Mouse (Mus musculus) R1 (cell line): ENCODE data around the gene P3h1.

Source experiments
- DNase-seq: peaks from one replicate; pipeline ENCODE4 v3.0.0-alpha.2; 2018; ENCODE audit warnings: low read depth, low spot score

The P3h1 gene

GRCm38 (mm10) chr4:119238661-119239060, 5.9 kb downstream of the P3h1 start:
- DNase-seq: peak; percentile 27

GRCm38 (mm10) chr4:119239181-119239682, 6.5 kb downstream of the P3h1 start:
- peak; percentile 93 for DNase-seq

GRCm38 (mm10) chr4:119241664-119242063, 8.9 kb downstream of the P3h1 start:
- DNase-seq: no peak

DNA sequence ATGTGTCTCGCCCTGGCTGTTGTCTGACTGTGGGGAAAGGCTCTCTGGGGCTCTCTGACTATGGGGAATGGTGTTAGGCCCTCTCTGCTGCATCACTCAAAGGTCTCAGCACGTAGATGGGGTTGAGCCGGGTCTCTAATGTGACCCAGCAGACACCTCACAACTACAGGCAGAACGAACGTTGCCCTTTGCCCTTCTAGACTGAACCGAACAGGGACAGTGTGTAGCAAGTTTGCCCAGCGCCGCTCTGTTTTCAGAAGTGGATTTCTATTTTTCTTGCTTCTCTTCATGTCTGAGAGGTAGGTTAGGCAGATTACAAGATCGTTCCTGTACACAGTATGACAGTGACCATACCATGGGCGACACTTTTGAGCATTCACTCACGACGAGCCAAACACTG, 9.9 kb downstream of the P3h1 start:
- DNase-seq: no peak

- DNase-seq: peak; percentile 44
Measured at GRCm38 (mm10) chr4:119244468-119245240, 11.9 kb downstream of the P3h1 start.

- DNase-seq: no peak
Measured at GRCm38 (mm10) chr4:119245556-119245955, 12.8 kb downstream of the P3h1 start.

GRCm38 (mm10) chr4:119245961-119246360, 13.2 kb downstream of the P3h1 start:
- no peak for DNase-seq

GRCm38 (mm10) chr4:119246688-119247225, 14.0 kb downstream of the P3h1 start:
- peak; percentile 32 for DNase-seq

DNA sequence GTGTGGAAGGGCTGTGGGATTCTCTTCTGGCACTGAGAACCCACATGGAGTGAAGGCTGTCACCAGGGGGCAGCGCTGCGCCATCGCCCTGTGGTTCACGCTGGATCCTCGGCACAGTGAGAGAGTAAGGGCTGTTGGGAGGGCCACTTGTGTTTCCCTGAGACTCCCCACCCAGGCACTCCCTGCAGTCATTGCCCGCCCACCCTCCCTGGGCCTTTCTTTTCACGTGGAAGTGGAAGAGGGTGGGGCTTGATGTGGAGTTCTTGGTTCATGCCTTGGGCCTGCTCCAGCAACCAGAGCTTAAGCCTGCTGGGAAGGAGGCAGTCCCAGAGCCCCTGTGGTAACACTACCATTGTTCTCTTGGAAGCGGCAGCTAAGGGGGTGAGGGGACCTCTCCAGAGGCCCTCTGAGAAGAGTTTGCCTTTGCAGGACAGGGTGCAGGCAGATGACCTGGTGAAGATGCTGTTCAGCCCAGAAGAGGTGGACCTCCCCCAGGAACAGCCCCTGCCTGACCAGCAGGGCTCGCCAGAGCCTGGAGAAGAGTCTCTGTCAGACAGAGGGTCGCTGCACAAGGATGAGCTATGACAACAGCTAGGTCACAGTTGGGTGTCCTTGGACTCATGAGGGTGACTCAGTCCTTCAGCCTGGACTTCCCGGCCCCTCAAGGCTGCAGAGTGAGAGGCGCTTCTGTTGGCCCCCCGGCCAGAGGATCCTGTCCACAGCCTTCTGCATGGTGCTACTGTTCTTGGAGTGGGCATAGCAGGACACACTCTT, 14.9 kb downstream of the P3h1 start:
- DNase-seq: peak; percentile 94

- no peak for DNase-seq
Measured at GRCm38 (mm10) chr4:119248407-119248965, 15.8 kb downstream of the P3h1 start.

GRCm38 (mm10) chr4:119252025-119252808, 19.5 kb downstream of the P3h1 start:
- DNase-seq: no peak

- no peak for DNase-seq
Measured at GRCm38 (mm10) chr4:119254012-119254618, 21.4 kb downstream of the P3h1 start.

DNA sequence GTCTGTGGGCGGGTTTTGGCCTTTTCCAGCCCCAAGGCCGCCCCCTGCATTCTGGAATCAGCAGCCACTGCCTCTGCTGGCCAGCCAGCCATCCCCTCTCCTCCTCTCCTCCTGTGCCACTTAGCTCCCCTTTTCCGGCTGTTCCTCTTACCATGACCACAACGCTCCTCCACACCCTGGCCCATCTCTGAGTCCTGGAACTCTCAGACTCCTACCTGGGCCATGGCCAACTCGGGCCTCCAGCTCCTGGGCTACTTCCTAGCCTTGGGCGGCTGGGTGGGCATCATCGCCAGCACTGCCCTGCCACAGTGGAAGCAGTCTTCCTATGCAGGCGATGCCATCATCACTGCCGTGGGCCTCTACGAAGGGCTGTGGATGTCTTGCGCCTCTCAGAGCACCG, 22.6 kb downstream of the P3h1 start, which contains the start of gene Cldn19:
Gene Cldn19 (plus strand): TSS at position 64 of the 400 bp plus-strand sequence.
- DNase-seq: no peak

DNA sequence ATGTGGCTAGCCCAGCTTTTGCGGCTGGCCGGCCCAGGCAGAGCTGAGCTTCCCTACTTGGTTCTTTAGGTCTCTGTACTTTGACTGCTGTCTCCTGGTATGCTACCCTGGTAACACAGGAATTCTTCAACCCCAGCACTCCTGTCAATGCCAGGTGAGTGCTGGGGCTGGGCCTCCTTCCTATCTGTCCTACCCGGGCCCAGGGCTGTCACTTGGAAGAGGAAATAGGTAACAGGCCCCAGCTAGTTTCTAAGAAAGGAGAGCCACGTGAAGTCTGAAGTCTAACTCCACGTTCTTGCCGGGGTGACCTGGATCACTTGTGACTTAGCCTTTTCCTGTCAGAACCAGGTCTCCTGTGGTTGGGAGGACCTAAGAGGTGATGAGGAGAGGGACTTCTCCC, 24.4 kb downstream of the P3h1 start:
- no peak for DNase-seq

DNA sequence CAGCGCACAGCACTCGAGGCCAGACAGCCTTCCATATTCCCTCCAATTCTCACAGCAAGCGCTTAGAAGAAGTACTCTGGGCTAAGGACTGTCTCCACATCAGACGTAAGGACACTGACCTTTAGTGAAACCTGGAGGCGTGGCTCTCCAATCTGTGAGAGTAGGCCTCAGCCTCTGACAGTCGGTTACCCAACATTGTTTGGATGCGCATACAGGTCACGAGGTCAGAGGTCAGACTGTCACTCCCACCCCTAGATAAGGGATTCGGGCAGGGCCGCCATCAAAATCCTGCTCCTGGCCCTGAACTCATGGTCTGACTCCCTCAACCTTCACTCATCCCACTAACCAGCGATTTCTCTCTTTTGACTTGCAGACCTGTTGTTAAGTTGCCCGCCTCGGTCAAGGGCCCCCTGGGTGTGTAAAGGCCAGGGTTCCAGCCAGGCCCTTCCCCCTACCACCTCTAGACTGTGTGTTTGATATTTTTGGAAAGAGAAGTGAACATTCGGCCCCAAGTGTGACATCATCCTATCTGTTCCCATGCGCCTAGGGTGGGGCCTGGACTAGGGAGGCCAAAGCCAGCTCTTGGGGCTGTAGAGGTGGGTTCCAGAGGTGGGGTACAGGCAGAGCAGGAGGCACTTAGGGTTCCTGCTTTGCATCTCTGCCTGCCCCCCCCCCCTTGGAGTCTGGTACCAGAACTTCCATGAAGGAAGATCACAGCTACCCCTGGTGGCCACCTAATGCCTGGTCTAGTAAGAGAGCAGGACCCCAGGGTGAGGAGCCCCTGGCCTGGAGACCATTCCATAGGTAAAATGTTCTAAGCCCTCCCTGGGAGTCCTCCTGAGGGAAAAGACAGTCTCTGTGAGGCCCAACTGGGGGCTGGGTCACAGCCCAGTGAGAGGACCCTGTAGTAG, 26.9 kb downstream of the P3h1 start:
- DNase-seq: peak; percentile 63

GRCm38 (mm10) chr4:119261087-119261713, 28.5 kb downstream of the P3h1 start:
- no peak for DNase-seq

- DNase-seq: no peak
Measured at GRCm38 (mm10) chr4:119262483-119262882, 29.8 kb downstream of the P3h1 start.

DNA sequence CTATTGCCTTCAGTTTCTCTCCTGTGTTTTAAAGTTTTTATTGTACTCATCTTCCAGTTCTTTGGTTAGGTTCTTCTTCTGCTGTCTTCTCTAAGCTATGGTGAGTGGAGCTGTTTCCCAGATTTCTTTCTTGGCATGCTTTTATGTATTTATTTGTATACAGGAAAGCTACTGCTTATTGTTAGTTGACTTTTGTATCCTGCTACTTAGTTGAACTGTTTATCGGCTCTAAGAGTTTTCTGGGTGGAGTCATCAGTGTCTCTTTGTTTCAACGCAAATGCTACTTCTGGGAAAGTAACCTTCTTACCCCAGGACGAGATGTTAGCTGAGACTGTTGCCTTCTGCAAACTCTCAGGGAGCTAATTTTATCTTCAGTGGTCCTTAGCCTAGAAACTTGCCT, 30.7 kb downstream of the P3h1 start:
- DNase-seq: no peak

DNA sequence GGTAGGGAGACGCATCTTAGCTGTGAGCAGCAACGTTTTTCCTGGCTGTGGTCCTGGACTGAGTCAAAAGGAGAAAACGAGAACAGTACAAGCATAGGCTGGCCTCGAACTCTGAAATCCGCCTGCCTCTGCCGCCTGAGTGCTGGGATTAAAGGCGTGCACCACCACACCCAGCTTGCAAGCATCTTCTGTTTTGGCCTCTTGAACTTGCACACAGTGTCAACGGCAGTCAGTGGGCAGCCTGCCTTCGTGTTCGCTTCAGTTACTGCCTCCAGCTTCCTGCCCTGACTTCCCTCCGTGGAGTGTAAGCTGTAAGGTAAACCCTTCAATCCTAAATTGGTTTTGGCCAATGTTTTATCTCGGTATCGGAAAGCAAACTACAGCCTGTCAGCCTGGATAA, 33.9 kb downstream of the P3h1 start:
- no peak for DNase-seq
